Mouse (Mus musculus) ES-E14 (cell line): Measurements from ENCODE around the gene En2.

ENCODE experiments used
- HCFC1 ChIP-seq: IDR thresholded peaks from 2 replicates; pipeline ENCODE4 v1.6.1; 2012; ENCODE audit warnings: low read length, inconsistent platforms, borderline replicate concordance; ENCODE audit not compliant: insufficient read depth
- MAFK ChIP-seq: IDR thresholded peaks from 2 replicates; pipeline ENCODE4 v1.6.1; 2014; ENCODE audit warnings: mild to moderate bottlenecking, low read depth, low read length, inconsistent platforms; ENCODE audit not compliant: insufficient read depth
- ZNF384 ChIP-seq: IDR thresholded peaks from 2 replicates; pipeline ENCODE4 v1.6.1; 2012; ENCODE audit warnings: low read depth, low read length, inconsistent platforms

- TF ChIP-seq ZNF384 (no peak), MAFK (no peak), HCFC1 (no peak)
These were observed 7.7 kb upstream of the En2 start for GRCm38 (mm10) chr5:28157781-28158180.
